Mouse (Mus musculus): Measurements from ENCODE around the gene Trp53bp1. TPM values are rescaled to one million over a fixed set of nuclear protein-coding genes. Genes with fewer than 3 reads are reported as not detected.

Trp53bp1 gene
- polyA plus RNA-seq, 1 experiment from 2014 or later: 55.5 TPM

DNA sequence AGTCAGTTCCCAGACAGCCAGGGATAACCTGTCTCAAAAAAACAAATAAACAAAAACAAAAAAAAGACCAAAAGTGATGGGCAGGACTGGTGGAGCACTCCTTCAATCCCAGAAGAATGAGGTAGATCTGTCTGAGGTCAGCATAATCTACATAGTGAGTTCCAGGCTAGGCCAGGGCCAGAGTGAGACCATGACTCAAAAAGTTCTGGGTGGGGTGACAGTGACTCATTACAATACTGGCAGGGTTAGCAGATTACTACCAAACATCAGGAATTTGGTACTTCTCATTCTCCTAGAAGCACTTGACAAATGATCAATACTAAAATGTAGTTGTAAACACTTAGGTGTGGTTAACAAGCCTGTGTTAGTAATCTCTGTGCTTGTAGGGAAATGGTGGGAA is 51.2 kb downstream of the Trp53bp1 start:
- Histone ChIP-seq H3K4me2 (ENCODE audit: low read depth, low read length) (no peak overlapping the region), H3K27ac (ENCODE audit: low read length) (no peak overlapping the region), H3K27me3 (ENCODE audit: control insufficient read depth, insufficient read depth, low read length) (no peaks in the 10 kb centered on the region), H3K36me3 (ENCODE audit: control insufficient read depth, insufficient read depth, low read length) (peaks cover 10% of the 10 kb centered on the region), H3K4me1 (ENCODE audit: control insufficient read depth, insufficient read depth, low read length) (no peaks in the 10 kb centered on the region), H3K9me3 (replicated peaks; ENCODE audit: control insufficient read depth, low read length) (no peaks in the 10 kb centered on the region), H3K4me3 (replicated peaks; ENCODE audit: low read length) (no peak overlapping the region), H3K9ac (ENCODE audit: low read length) (no peak overlapping the region)
- no peak for ATAC-seq (ENCODE audit: insufficient read depth, low FRiP score)

DNA sequence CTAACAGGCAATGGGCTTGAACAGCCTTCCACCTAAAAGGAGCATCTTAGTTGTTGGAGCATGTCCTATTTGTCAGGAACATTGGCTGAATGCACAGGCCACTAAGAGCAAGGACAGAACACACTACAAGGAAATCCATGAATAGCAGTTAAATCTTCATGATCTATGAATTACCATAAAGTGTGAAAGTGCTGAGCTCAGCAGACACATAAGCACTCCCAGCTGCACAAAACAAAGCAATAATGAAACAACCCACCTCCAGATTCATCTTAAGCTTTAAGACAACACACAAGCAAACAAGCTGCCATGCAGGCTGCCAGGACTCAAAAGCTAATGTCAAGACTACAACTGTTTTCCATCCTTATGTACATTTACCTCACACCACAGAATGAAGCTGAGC is 52.0 kb downstream of the Trp53bp1 start:
- H3K27me3 ChIP-seq (ENCODE audit: control insufficient read depth, insufficient read depth, low read length): no peaks in the 10 kb centered on the region
- no peak overlapping the region for H3K4me3 ChIP-seq (replicated peaks; ENCODE audit: low read length)
- no peak overlapping the region for H3K27ac ChIP-seq (ENCODE audit: low read length)
- H3K9ac ChIP-seq (ENCODE audit: low read length): no peak overlapping the region
- no peak for ATAC-seq (ENCODE audit: insufficient read depth, low FRiP score)
- no peak overlapping the region for H3K4me2 ChIP-seq (ENCODE audit: low read depth, low read length)
- H3K4me1 ChIP-seq (ENCODE audit: control insufficient read depth, insufficient read depth, low read length): no peaks in the 10 kb centered on the region
- no peaks in the 10 kb centered on the region for H3K9me3 ChIP-seq (replicated peaks; ENCODE audit: control insufficient read depth, low read length)
- peaks cover 10% of the 10 kb centered on the region for H3K36me3 ChIP-seq (ENCODE audit: control insufficient read depth, insufficient read depth, low read length)

DNA sequence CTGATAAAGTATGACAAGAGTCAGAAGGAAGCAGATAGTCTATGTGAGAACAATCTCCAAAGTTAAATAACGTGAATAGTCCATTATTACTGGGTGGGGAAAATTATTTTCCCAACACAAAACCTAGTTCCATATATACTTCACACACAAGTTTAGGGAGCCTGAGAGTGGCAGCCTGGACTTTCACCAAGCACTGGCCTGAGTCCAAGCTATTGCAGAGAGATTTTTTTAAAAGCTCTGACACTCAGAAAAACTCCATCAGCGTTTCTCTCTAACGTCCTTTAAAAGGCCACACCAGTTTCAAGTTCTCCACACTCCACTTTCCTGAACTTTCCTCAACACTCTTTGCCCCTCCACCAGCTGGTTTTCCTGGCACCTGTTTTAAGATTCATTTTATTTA is 56.7 kb downstream of the Trp53bp1 start:
- WGBS: 77% methylated on average over 3 of the region's 3 CpGs

DNA sequence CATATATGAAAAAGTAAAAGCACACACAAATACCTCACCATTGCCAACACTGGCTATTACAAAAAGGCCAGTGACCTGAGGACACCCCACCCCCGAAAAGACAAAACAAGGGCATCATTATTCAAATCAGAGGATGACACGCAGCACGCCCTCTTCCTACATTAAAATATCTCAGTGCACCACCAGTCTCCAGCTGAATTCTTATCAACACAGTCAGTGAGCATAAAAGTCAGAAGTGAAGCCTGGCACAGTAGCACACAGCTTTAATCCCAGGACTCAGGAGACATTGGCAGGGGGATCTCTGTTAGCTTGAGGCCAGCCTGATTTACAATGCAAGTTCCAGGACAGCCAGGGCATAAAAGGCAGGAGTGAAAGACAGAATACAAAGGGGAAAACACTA is 64.7 kb downstream of the Trp53bp1 start:
- H3K9me3 ChIP-seq (replicated peaks; ENCODE audit: control insufficient read depth, low read length): no peaks in the 10 kb centered on the region
- no peak overlapping the region for H3K27ac ChIP-seq (ENCODE audit: low read length)
- ATAC-seq (ENCODE audit: insufficient read depth, low FRiP score): no peak
- peaks cover 7% of the 10 kb centered on the region for H3K36me3 ChIP-seq (ENCODE audit: control insufficient read depth, insufficient read depth, low read length)
- H3K4me1 ChIP-seq (ENCODE audit: control insufficient read depth, insufficient read depth, low read length): no peaks in the 10 kb centered on the region
- no peak overlapping the region for H3K4me3 ChIP-seq (replicated peaks; ENCODE audit: low read length)
- WGBS: 82% methylated on average over 3 of the region's 3 CpGs
- no peaks in the 10 kb centered on the region for H3K27me3 ChIP-seq (ENCODE audit: control insufficient read depth, insufficient read depth, low read length)
- no peak overlapping the region for H3K4me2 ChIP-seq (ENCODE audit: low read depth, low read length)
- no peak overlapping the region for H3K9ac ChIP-seq (ENCODE audit: low read length)

More for the DNA sequence above, 56.7 kb downstream of the Trp53bp1 start:
- no peaks in the 10 kb centered on the region for H3K27me3 ChIP-seq (ENCODE audit: control insufficient read depth, insufficient read depth, low read length)
- no peak for ATAC-seq (ENCODE audit: insufficient read depth, low FRiP score)
- H3K9ac ChIP-seq (ENCODE audit: low read length): no peak overlapping the region
- H3K4me2 ChIP-seq (ENCODE audit: low read depth, low read length): no peak overlapping the region
- H3K36me3 ChIP-seq (ENCODE audit: control insufficient read depth, insufficient read depth, low read length): peaks cover 7% of the 10 kb centered on the region
- H3K4me1 ChIP-seq (ENCODE audit: control insufficient read depth, insufficient read depth, low read length): no peaks in the 10 kb centered on the region
- no peaks in the 10 kb centered on the region for H3K9me3 ChIP-seq (replicated peaks; ENCODE audit: control insufficient read depth, low read length)
- H3K4me3 ChIP-seq (replicated peaks; ENCODE audit: low read length): no peak overlapping the region
- H3K27ac ChIP-seq (ENCODE audit: low read length): no peak overlapping the region

DNA sequence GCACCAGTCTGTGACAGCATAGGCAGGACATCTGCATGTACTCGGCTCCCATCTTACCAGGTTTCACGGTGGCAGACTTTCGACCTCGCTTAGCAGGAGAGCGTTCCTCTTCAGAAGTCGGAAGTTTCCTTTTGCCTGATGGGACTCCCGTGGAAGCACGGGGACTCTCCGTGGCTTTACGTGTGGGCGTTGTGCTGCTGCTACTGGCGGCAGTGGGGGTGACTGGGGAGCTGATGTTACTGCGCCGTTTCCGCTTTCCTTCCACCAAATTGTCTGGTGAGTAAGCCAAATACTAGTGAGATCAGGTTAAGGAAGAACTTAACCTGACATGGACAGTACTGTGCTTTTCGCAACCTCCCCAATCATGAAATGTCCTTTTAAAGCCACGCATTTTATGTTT is 66.9 kb downstream of the Trp53bp1 start:
- Histone ChIP-seq H3K4me3 (replicated peaks; ENCODE audit: low read length) (no peak overlapping the region), H3K27ac (ENCODE audit: low read length) (no peak overlapping the region), H3K9me3 (replicated peaks; ENCODE audit: control insufficient read depth, low read length) (no peaks in the 10 kb centered on the region), H3K4me1 (ENCODE audit: control insufficient read depth, insufficient read depth, low read length) (no peaks in the 10 kb centered on the region), H3K36me3 (ENCODE audit: control insufficient read depth, insufficient read depth, low read length) (peaks cover 7% of the 10 kb centered on the region), H3K27me3 (ENCODE audit: control insufficient read depth, insufficient read depth, low read length) (no peaks in the 10 kb centered on the region), H3K9ac (ENCODE audit: low read length) (no peak overlapping the region), H3K4me2 (ENCODE audit: low read depth, low read length) (no peak overlapping the region)
- WGBS: 93% methylated on average over 17 of the region's 17 CpGs
- no peak for ATAC-seq (ENCODE audit: insufficient read depth, low FRiP score)

DNA sequence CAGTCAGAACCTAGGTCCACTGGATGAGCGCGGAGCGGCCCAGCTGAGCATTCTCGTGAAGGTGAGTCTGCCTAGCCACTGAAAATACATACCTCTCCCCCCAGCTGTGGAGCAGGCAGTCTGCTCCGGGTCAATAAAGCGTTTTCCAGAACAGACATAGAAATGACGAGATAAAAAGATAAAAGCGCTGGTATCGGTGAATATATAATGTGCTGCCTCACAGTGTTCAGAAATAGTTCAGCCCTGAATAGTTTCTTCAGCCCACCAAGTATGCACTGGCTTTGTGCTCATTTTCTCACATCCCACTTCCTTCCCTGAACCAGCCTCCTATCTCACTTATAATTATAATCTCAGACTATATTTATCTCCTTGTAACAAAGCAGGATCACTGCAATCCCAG is 75.7 kb downstream of the Trp53bp1 start:
- Histone ChIP-seq H3K4me1 (ENCODE audit: control insufficient read depth, insufficient read depth, low read length) (no peaks in the 10 kb centered on the region), H3K27ac (ENCODE audit: low read length) (no peak overlapping the region), H3K4me2 (ENCODE audit: low read depth, low read length) (no peak overlapping the region), H3K9me3 (replicated peaks; ENCODE audit: control insufficient read depth, low read length) (no peaks in the 10 kb centered on the region), H3K9ac (ENCODE audit: low read length) (no peak overlapping the region), H3K36me3 (ENCODE audit: control insufficient read depth, insufficient read depth, low read length) (peaks cover 23% of the 10 kb centered on the region), H3K27me3 (ENCODE audit: control insufficient read depth, insufficient read depth, low read length) (no peaks in the 10 kb centered on the region), H3K4me3 (replicated peaks; ENCODE audit: low read length) (no peak overlapping the region)
- no peak for ATAC-seq (ENCODE audit: insufficient read depth, low FRiP score)
- 94% methylated on average over 9 of the region's 9 CpGs for WGBS

DNA sequence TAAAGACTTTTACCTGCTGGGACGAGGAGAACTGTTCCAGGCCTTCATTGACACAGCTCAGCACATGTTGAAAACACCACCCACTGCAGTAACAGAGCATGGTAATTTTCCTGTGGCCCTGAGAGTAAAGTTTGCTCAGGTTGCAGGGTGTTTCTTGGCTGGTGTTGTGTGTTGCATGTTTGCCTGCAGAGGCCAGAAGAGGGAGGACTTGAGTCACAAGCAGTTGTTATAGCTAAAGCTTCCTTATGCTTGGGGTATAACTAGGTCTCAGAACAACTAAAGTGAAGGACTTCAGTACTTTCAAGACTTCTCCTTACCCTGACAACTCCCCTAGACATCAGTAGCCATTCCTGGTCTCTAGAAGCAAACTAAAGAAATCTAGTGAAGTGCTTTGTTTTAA is 82.7 kb downstream of the Trp53bp1 start:
- Histone ChIP-seq H3K4me3 (replicated peaks; ENCODE audit: low read length) (no peak overlapping the region), H3K36me3 (ENCODE audit: control insufficient read depth, insufficient read depth, low read length) (peaks cover 26% of the 10 kb centered on the region), H3K9ac (ENCODE audit: low read length) (no peak overlapping the region), H3K4me1 (ENCODE audit: control insufficient read depth, insufficient read depth, low read length) (no peaks in the 10 kb centered on the region), H3K27me3 (ENCODE audit: control insufficient read depth, insufficient read depth, low read length) (no peaks in the 10 kb centered on the region), H3K4me2 (ENCODE audit: low read depth, low read length) (no peak overlapping the region), H3K9me3 (replicated peaks; ENCODE audit: control insufficient read depth, low read length) (no peaks in the 10 kb centered on the region), H3K27ac (ENCODE audit: low read length) (no peak overlapping the region)
- 75% methylated on average over 1 of the region's 1 CpGs for WGBS
- no peak for ATAC-seq (ENCODE audit: insufficient read depth, low FRiP score)

DNA sequence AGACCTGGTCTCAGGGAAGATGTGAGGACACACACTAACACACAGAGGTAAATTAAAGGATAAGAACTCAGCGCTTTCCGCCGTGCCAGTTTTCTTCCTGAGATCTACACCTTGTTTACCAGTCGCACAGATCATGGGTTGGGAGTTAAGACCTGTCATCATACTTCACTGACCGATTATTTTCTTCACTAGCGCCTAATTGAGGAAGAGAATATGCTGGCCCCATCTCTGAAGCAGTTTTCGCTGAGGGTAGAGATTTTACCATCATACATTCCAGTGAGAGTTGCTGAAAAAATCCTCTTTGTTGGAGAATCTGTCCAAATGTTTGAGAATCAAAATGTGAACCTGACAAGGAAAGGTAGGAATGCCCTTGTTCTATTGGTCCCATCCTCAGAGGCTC is 87.1 kb downstream of the Trp53bp1 start:
- H3K27ac ChIP-seq (ENCODE audit: low read length): no peak overlapping the region
- WGBS: 93% methylated on average over 7 of the region's 7 CpGs
- H3K4me3 ChIP-seq (replicated peaks; ENCODE audit: low read length): no peak overlapping the region
- no peaks in the 10 kb centered on the region for H3K4me1 ChIP-seq (ENCODE audit: control insufficient read depth, insufficient read depth, low read length)
- H3K27me3 ChIP-seq (ENCODE audit: control insufficient read depth, insufficient read depth, low read length): no peaks in the 10 kb centered on the region
- H3K9me3 ChIP-seq (replicated peaks; ENCODE audit: control insufficient read depth, low read length): no peaks in the 10 kb centered on the region
- H3K36me3 ChIP-seq (ENCODE audit: control insufficient read depth, insufficient read depth, low read length): peaks cover 12% of the 10 kb centered on the region
- ATAC-seq (ENCODE audit: insufficient read depth, low FRiP score): no peak
- no peak overlapping the region for H3K4me2 ChIP-seq (ENCODE audit: low read depth, low read length)
- no peak overlapping the region for H3K9ac ChIP-seq (ENCODE audit: low read length)

DNA sequence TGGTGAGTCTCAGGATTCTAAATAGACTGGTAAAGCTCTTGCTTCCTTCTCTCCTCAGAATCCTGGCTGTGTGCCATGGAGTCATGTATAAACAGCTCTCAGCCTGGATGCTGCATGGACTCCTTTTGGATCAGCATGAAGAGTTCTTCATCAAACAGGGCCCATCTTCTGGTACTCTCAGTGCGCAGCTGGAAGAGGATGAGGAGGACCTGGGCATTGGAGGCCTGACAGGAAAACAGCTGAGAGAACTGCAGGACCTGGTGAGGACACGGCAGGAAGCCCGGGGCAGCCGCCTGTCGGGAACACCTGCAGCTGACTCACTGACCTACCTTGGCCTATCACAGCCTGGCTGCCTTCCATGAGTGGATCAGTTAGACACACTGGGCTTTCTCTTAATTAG is 87.8 kb downstream of the Trp53bp1 start:
- ATAC-seq (ENCODE audit: insufficient read depth, low FRiP score): no peak
- no peak overlapping the region for H3K9ac ChIP-seq (ENCODE audit: low read length)
- no peak overlapping the region for H3K4me3 ChIP-seq (replicated peaks; ENCODE audit: low read length)
- no peaks in the 10 kb centered on the region for H3K27me3 ChIP-seq (ENCODE audit: control insufficient read depth, insufficient read depth, low read length)
- H3K36me3 ChIP-seq (ENCODE audit: control insufficient read depth, insufficient read depth, low read length): peaks cover 13% of the 10 kb centered on the region
- H3K9me3 ChIP-seq (replicated peaks; ENCODE audit: control insufficient read depth, low read length): no peaks in the 10 kb centered on the region
- no peak overlapping the region for H3K27ac ChIP-seq (ENCODE audit: low read length)
- no peak overlapping the region for H3K4me2 ChIP-seq (ENCODE audit: low read depth, low read length)
- no peaks in the 10 kb centered on the region for H3K4me1 ChIP-seq (ENCODE audit: control insufficient read depth, insufficient read depth, low read length)
- WGBS: 79% methylated on average over 5 of the region's 5 CpGs

DNA sequence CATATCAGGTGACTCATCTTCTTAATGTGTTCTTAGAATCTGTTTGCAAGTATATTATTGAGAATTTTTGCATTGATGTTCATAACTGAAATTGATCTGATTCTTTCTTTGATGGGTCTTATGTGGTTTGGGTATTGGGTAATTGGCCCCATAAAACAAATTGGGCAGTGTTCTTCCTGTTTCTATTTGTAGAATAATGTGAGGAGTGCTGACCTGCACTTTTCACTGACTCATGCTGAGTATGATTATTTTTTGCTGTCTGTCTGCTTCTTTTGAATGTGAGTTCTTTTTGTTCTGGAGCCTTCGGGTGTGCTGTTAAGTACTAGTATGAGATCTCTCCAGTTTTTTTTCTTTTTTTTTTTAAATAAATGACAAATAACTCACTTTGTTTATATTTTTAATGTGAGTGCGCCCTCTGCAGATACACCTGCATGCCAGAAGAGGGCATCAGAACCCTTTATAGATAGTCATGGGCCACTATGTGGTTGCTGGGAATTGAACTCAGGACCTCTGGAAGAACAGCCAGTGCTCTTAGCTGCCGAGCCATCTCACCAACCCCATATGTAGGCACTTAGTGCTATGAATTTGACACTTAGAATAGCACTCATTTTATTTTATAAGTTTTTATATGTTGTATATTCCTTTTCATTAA is 92.3 kb downstream of the Trp53bp1 start:
- no peak for ATAC-seq (ENCODE audit: insufficient read depth, low FRiP score)
- 93% methylated on average over 3 of the region's 3 CpGs for WGBS
- H3K9me3 ChIP-seq (replicated peaks; ENCODE audit: control insufficient read depth, low read length): no peaks in the 10 kb centered on the region

More for the DNA sequence above, 92.3 kb downstream of the Trp53bp1 start:
- peaks cover 13% of the 10 kb centered on the region for H3K36me3 ChIP-seq (ENCODE audit: control insufficient read depth, insufficient read depth, low read length)
- H3K4me3 ChIP-seq (replicated peaks; ENCODE audit: low read length): no peak overlapping the region
- no peaks in the 10 kb centered on the region for H3K4me1 ChIP-seq (ENCODE audit: control insufficient read depth, insufficient read depth, low read length)
- H3K27ac ChIP-seq (ENCODE audit: low read length): no peak overlapping the region
- H3K9ac ChIP-seq (ENCODE audit: low read length): no peak overlapping the region
- H3K4me2 ChIP-seq (ENCODE audit: low read depth, low read length): no peak overlapping the region
- no peaks in the 10 kb centered on the region for H3K27me3 ChIP-seq (ENCODE audit: control insufficient read depth, insufficient read depth, low read length)

Measured in stomach, embryonic 16.5 days (tissue).